Mouse (Mus musculus) testis, postnatal 10 days (tissue): ENCODE measurements around the gene Matn4.

Experiments
- DNase-seq: peaks from one replicate; pipeline ENCODE4 v3.0.0; 2021; ENCODE audit warnings: low spot score

The Matn4 gene

DNA sequence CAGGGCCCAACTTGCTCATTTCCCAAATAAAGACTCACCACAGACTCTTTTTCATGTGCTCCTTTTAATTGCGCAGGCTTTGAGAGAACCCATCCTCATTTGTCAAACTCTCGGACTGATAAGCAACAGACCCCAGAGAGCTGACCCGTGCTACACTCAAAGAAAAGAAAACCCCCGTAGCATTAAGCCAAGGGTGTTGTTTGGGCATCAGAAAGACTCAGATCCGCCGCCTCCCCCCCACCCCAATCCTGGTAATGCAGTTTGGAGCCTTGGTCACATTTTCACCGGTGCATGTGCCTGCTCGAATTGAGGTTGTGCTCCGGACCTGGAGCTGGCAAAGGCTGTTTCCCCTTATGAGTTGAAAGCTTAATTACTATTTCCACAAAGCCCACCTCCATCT, at the start of gene Matn4:
TSS of gene Matn4 (minus strand) at position 101 of the 400 bp plus-strand sequence.
- no peak for DNase-seq

DNA sequence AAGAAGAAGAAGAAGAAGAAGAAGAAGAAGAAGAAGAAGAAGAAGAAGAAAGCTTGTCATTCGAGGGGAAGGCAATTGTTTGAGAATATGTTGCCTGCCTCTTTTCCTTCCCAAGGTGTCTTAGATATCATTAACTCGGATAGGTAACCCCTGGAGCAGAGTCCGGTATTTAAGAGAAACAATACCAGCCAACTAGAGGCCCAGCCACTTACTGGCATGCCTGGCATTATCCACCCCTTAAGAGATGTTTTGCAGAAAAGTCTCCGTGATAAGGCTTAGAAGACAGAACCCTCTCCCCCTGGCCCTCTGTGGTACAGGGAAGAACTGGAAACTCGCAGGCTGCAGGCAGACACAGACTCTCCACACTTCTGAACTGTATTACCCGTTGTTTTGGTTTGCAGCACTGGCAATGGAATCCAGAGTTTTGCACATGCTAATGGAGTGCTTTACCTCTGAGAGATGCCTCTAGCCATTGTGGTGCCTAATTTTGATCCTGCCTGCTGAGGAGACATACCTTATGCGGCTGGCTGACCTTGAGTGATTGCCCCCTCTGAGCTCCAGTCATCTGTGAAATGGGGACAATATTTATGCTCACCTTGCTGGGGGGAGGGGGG, 49.0 kb upstream of the Matn4 start:
- DNase-seq, result no peak

DNA sequence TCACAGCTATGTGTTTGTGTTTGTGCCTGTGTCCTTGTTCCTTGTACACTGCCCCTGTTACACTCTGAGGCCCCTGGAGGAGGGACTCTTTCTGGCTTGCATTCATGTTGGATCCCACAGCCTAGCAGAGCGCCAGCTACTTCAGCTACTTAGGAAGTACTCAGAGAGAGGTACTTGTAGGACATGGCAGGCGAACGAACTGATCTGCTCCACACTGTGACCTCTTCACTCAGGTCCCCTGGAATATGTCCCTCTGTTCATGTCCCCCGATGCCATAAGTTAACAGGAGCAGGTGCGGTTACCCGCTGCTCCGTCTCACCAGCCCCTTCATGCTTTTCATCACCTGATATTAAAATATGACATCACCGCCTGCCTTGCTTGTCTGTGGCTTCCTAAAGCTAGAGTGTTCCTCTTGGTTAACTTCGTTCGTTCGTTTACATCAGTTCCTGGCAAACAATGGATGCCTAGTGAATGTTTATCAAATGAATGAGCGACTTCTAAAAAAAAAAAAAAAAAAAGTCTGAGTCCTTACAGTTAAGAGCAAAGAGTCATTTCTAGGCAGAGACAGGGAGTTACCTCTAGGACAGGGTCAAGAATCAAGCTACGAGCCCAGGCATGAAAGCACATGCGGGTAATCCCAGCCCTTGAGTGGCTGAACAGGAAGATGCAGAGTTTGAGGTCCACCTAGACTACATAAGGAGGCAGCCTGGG, 48.2 kb upstream of the Matn4 start:
- no peak for DNase-seq

DNA sequence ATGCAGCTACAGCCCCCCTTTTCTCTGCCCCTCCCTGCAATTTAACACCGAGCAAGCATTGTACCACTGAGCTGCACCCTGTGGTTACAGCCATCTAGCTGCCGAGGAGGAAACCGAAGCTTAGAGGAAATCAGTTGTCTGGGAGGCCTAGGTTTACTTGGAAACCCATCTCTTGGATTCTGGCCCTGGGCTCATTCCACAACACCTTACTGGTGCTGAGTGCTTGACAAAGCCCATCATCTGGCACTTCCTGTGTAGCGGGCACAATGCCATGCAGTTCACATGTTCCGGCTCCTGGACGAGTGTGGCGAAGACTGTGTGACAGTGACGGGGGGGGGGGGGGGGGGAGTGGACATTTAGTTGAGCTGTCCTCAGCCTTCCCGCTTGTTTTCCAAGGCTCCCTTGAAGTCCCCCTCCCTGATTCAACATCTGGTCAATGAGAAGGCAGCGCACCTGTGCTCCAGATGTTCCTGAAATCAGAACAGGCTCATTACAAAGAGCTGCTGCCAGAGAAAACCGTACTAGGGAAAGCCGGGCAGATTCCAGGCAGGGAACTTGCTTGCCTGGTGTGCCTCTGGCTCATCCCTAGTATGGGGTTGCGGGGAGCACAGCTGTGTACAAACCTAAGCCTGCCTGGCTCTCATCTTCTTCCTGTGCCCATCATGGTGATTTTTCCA, 47.2 kb upstream of the Matn4 start:
- DNase-seq, result no peak

DNA sequence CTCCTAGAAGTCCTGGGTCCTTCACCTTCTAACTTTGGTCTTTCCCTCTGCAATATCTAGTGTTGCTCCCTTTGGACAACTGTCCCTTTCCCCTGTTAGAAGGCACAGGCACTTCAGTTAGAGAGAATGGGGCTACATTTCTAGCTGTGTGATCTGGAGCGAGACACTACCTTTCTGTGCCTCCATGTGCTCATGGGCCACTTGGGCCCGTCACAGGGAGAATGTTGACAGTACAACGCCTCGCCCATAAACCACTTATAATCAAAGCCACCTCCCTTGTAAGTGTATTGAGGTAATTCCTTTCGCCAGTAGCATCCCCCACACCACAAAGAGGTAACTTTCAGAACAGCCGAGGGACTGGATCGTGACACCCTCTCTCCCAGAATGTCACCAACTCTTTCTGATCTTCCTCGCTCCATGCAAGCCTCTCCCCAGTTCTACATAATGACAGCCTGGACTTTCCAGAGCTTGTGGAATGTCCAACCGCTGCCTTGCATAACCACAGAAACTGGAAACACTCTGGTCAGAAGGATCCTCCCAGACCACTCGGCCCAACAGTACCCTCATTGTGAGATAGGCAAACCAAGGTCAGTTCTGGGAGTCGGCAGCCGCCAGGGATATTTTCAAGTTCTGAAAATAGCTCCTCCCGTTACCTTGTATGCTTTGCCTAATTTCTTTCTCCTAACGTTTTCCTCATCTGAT, 44.5 kb upstream of the Matn4 start:
- DNase-seq, result no peak

DNA sequence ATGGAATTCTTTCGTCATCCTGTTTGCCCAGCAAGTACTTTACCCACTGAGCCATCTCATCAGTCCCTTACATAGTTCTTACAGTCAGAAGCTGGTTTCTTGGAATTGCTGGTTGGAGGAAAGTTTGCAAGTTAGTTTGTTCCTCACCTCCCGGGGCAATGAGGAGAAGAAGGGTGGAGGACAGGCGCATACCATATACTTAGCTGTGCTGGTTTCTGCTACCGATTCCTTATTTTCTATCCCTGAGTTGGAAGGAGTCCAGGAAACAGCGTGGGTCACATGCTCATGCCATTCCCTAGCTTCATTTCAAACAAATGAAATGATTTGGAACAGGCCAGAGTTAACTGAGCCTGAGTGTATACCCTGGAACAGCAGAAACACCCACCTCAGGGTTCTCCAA, 44.0 kb upstream of the Matn4 start:
- no peak for DNase-seq

DNA sequence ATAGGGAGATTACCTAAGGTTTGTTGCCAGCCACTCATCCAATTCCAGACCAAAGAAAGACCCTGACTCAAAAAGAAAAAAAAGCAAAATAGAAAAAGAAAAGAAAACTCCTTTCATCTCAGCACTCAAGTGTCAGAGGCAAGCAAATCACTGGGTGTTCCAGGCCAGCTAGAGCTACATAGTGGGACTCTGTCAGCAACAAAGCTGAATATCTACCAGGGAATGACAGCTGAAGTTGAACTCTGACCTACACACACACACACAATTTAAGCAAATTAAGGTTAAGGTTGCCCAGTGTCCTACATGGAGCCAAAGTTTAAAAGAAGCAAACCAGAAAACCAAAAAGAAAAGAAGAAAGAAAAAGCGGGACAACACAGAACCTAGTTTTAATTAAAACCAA, 43.2 kb upstream of the Matn4 start:
- DNase-seq, result no peak

DNA sequence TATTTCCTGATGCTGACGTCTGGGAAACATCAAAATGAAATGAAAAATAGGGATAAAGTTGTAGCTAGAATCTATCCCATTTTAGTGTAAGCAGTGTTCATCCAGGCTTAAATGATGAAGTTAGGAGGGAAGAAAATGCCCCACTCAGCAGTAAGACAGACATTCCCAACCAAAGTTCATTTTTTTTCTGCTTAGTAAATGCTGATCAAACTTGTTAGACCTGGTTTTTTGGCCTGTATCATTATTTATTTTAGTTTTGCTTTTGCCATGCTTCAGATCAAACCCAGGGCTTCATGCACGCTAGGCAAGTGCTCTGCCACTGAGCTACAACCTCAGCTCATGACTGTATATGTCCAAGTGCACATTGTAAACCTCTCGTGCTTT, 41.1 kb upstream of the Matn4 start:
- DNase-seq, result no peak

DNA sequence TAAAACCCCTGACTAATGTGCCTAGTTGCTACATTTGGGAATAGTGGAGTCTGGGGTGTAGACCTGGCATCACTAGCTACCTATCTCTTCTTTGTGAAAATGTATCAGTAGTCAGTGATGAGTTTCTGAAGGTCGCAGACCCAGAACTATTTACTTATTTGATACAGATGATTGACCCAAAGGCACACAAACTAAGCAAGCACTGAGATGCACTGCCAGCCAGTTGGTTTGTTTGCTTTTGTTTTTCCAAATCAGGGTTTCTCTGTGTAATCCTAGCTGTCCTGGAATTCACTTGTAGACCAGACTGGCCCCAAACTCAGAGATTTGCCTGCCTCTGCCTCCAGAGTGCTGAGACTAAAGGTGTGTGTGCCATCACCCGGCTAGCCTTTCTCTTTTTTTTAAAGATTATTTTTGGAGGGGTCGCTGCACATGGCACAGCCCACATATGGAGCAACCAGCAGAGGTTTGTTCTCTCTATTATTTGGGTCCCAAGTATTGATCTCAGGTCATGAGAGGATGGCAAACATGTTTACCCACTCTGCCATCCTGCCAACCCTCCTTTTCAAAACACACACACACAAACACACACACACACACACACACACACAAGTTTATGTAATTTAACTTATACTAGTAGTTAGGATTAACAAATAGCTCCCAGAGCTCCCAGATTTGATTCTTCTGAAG, 40.6 kb upstream of the Matn4 start:
- no peak for DNase-seq

DNA sequence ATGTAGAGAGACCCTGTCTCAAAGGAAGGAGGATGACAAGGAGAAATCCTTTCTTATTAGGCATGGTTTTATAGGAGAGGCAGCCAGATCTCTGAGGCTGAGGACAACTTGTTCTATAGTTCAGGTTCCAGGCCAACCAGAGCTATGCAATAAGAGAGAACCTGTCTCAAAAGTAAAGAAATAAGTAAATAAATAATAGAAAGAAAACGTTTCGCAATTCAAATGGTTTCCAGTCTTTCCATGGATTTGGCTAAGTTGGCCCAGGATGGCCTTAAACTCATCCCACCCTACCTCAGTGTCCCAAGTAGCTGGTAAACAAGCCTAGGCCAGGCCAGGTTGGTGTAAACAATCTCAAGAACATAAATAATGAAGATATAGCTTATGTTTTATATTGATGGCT, 39.7 kb upstream of the Matn4 start:
- DNase-seq, result no peak

DNA sequence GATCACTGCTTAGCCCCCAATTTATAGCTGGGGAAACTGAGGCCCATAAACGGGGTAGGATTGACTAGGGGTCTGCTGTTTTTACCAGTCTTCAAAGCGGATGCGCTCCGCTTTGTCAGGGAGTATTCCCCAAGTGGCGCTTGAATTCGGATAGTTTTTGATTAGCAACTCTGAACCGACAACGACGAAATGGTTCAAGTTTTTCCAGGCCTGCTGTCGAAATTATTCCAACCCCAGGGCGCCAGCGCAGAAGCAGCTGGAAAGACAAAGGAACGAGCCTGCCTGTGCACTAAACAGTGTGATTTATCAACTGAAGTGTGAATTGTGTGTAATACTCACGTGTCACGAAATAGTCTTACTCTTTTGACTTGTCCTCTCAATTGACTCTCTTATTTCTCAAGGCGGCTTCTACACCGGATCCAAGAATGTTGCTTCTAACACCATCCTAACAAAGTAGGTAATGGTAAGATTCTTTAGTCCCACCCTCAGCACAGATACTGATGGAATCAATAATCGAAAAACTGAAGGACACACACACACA, 38.6 kb upstream of the Matn4 start, which contains the start of gene Sdc4:
TSS of gene Sdc4 (minus strand) at position 428 of the 541 bp plus-strand sequence.
- DNase-seq, result no peak

DNA sequence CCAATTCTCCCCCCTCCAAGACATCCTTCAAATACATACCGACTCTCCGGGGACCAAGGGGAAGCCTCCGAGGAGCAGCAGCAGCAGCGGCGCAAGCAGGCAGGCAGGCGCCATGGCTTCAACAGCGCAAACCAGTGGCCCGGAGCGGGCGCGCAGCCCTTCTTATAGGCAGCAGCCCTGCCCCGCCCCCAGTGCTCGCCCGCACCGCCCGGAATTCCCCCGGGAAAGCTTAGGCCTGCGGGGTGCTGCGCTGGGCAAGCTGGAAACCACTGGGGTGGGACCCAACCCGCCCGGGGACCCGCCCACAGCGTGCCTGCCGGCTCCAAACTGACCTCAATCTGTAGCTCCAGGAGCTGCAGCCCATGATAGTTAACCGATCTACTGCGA, 38.1 kb upstream of the Matn4 start:
- peak; percentile 93 for DNase-seq

DNA sequence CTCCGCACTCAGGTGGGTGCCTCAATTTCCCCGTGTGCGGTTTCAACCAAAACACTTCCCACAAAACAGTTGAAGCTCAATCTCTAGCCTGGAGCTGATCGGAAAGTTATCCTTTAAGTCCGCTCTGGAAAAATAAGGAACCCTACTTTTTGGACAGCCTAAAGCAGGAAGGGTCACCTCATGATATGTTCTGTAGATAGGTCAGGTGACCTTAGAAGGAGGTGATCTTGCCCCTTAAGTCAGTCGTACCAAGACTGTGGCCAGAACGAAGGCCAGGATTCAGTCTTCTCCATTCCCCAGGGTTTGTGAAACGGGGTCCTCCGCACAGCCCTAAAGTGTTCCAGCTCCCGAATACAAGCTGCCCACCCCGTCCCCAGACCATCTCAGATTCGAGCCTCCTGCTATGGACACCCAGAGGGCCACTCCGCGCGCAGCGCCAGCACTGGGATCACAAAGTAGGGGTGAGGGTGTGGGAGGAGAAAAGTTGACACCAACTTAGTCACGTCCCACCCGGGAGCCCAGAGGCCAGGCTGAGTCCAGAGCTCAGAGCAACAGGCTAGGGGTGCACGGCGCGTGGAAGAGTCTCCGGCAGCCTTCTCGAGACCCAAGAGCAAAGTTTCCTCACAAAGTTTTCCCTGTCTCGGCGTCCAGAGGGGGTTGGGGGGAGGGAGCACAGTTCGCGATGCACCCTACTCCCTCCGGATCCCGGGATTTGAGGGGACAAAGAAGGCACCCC, 37.5 kb upstream of the Matn4 start:
- DNase-seq, result peak; percentile 71

DNA sequence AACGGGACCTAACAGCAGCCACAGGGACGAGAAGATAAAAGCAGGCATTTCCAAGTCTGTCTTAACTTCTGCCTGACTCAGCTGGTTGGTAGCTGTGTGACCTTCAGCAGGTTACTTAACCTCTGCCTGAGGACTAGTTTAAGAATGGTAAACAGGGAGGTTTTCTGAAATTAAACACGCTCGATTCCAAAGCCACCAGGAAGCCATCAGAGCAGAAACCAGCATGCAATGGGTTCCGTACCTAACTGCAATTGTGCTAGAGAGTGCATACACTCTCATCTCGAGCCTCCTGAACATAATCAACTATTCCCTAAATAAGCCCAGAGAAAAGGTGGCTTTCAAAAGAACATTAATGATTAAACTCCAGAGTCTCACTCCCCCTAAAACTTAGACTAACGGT, 36.8 kb upstream of the Matn4 start:
- no peak for DNase-seq

DNA sequence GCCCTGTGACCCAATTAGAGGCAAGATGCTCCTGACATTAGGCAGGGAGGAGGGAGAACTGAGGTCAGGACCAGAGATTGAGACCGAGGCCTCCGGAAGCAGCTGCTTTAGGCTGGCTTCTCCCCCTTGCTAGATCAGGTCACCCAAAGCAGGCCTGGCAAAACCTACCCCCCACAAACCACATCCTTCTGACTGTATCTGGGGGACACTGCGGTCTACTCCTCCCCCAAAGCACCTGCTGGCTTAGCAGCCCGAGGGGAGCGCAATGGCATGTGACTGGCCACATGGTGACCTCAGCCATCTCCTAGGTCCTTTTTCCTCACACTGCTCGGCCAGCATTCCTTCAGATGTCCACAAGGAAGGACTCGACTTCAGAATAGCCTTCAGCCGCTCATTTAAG, 36.2 kb upstream of the Matn4 start:
- no peak for DNase-seq

DNA sequence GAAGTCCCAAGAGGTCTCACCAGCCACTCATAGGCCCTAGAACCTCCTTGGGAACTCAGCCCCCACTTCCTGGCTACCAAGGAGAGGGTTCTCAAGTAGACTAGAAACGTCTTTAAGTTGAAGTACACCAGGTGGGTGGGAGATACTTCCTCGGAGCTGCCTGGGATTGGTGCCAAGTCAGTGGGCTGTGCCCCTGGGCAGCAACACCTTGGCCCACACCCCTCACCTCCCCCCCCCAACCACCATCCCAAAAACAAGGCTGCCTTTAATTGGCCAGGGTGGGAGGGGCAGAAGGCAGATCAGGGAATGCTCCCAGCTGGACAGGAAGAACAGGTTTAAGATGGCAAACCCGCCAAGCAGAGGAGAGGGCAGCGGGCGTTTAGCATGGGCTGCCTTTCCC, 35.4 kb upstream of the Matn4 start:
- no peak for DNase-seq

DNA sequence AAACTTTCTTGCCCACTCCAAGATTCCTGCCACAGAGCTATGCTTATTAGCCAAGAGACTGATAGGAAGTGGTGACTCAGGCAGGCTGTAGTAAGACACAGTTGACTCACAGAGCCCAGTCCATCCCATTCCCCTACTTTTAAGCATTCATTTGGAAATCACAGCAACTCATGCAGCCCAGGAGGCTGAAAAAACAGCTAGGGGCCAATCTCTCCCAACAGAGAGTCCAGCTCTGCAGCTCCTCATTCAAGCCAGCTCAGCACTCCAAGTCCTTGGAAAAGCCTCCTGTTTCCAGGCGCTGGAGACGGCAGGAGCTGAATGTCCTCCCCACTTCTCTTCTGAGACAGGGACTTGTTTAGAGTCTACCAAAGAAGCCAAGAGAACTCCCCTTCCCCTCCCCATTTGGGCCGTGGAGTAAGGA, 34.1 kb upstream of the Matn4 start:
- DNase-seq, result no peak

DNA sequence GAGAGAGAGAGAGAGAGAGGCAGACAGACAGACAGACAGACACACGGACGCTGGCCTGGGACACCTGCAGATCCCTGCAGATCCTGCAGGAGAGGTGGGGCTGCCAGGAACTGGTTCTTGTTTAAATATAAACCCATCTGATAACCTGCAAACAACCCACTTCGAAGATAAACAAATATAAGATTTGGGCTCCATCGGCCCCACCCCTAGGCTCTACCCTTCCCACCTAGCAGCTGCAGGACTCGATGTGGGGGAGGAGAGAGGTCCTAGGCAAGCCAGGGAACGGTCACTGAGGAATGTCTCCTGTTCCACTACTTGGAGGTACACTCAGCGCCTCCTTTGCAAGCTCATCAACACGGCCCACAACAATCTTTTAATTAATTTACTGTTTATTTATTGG, 33.3 kb upstream of the Matn4 start:
- DNase-seq, result no peak

DNA sequence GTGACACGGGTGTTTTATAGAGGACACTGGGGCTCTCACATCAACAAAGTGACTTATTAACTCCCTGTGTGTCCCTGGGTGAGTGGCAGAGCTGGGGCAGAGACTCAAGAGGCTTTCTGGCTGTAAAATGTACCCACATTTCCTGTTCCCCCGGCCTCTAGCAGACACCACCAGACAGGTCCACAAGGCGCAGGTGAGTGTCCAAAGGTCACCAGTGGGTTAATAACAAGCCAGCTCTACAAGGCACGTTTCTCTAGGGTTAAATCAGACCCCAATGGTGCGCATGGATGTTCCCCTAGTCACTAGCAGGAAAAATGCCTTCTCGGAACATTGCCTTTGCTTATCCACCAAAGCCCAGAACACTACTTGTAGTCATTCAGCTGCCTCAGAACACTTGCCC, 32.8 kb upstream of the Matn4 start:
- DNase-seq, result no peak

DNA sequence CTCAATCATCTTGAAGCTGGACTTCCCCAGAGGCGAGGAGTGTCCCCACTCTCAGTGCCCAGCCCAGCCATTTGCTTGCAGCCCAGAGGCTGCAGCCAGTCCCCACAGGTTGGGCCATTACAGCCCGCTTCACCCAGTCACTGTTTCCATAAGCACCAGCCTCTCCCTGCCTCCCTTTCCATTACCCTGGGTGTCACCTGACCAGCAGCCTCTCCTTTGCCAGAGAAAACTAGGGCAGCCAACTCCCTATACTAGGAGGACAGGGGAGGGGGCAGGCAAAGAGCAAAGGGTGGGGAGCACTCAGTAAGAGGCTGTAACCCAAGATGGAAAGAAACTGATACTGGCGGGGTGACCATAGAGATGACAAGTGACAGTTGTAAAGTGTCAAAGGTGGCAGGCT, 32.0 kb upstream of the Matn4 start:
- DNase-seq, result no peak

DNA sequence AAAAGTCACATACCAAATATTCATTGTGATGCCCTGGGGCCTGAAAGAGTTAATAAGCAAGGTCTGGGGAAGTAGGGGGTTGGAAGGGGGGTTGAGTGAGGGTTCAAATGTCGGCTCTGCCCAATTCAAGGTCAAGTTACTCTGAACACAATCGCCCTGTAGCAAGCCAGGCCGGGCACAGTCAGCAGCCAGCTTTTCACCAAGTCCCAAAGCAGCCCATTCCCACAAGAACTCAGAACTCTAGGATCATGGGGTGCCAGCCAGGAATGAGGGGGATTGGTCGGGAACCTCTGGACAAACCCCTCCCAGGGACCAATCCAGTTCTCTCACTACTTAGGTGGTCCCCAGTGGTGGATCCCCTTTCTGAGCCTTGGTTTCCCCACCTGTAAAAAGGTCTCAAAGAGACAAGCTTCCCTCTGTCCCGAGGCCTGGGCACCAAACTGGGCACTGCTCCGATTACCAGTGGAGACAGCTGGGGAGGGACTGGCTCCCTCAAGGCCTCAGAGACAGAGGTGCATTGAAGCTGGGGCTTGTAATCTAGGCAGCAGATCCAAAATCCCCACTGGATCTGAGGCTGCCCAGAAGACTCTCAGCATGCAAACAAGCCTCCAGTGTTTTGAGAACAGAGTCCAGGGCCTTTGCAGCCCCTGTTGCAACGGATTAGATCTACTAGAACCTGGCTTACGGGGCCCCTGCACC, 31.4 kb upstream of the Matn4 start:
- no peak for DNase-seq
